Mouse (Mus musculus) bone marrow, adult 2 months (tissue): Measurements from ENCODE around the gene Slc44a5.

Experiments
- CTCF ChIP-seq: fragments of 200-500 bp; IDR thresholded peaks from 2 replicates; pipeline ENCODE4 v1.5.1; 2011; ENCODE audit warnings: low read length, control low read depth; ENCODE audit not compliant: control insufficient read depth, insufficient read depth
- POLR2A ChIP-seq: fragments of 200-500 bp; IDR thresholded peaks from 2 replicates; pipeline ENCODE4 v1.6.1; 2011; ENCODE audit warnings: low read depth, mild to moderate bottlenecking, control low read depth, low read length, borderline replicate concordance; ENCODE audit not compliant: control insufficient read depth

DNA sequence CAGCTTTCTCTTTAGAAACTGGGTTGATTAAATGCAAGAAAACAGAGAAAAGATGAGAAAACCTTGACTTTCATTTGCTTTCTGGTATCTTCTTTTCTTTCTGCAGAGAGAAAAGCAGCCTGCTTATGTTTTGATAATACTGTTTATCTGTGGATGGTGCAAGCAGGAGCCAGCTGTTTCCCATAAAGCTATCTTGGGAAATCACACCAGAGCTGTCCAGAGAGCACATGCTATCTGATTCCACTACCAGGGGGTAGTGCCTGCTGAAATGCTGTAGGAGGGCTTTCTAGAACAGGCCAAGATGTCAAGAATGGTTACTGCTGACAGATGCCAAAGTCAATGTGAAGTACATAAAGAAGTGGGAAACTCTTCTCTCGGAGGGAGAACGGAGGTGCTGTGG lies 314.0 kb downstream of the Slc44a5 start:
- TF ChIP-seq POLR2A (no peak), CTCF (no peak)
